Mouse (Mus musculus): ENCODE measurements around the gene Rpn1. TPM values are rescaled to one million over a fixed set of nuclear protein-coding genes. Genes with fewer than 3 reads are reported as not detected.

The Rpn1 gene
- polyA plus RNA-seq, 1 experiment from 2014 or later: 290 TPM

DNA sequence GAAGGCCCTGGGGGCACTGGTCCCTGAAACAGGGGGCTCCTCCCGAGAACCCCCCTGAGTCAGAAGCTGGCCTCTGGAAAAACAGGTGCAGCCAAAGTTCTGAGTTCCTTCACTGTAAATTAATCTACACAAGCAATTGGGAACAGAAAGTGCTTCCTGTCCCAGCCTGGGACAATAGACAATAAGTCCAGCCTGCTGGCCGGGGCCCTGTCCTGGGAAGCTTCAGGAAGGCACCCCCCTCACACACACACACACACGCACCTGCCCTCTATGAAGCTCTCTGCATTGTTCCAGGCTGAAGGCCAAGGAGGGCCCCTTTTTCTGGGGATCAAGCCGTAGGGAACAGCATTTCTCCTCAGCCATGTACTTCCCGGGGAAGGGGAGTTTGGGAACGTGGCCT lies 49.6 kb downstream of the Rpn1 start:
- no peaks in the 10 kb centered on the region for H3K27me3 ChIP-seq (ENCODE audit: control insufficient read depth, insufficient read depth, low read length)
- H3K9me3 ChIP-seq (ENCODE audit: control insufficient read depth, low read length): no peaks in the 10 kb centered on the region
- no peak overlapping the region for H3K9ac ChIP-seq (replicated peaks; ENCODE audit: low read length)
- no peak overlapping the region for H3K4me3 ChIP-seq (replicated peaks; ENCODE audit: low read depth, low read length)
- H3K4me2 ChIP-seq (ENCODE audit: low read length): no peak overlapping the region
- H3K36me3 ChIP-seq (ENCODE audit: control insufficient read depth, insufficient read depth, low read length): no peaks in the 10 kb centered on the region
- H3K27ac ChIP-seq (replicated peaks; ENCODE audit: low read depth, low read length): no peak overlapping the region
- DNase-seq: no peak
- WGBS: 61% methylated on average over 6 of the region's 6 CpGs
- peaks cover 27% of the 10 kb centered on the region; the same call in 1 of the 2 replicates for H3K4me1 ChIP-seq (ENCODE audit: control insufficient read depth, insufficient read depth, low read length)
- no peak for ATAC-seq (ENCODE audit: low FRiP score, low TSS enrichment)

DNA sequence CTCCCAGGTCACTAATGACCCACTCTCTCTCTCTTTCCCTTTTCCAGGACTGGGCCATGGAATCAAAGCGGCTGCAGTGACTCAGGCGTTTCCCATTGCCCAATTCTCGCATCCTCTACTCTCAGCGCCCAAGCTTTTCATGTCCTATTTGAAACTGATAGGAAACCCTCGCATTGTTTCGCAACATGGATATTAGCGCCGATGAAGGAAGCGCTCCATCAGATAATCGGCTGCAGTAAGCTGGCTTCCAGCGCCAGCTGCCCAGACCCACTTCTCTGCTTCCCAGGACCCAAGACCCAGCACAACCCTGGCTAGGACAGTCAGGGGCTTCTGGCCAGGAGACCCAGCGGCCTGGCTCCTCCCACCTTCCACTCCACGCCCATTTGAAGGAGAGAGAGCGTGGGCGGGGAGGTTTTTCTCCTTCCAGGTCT lies 51.9 kb downstream of the Rpn1 start:
- DNase-seq (peak; percentile 53), ATAC-seq (ENCODE audit: low FRiP score, low TSS enrichment) (no peak)
- Histone ChIP-seq H3K36me3 (ENCODE audit: control insufficient read depth, insufficient read depth, low read length) (no peaks in the 10 kb centered on the region), H3K9ac (replicated peaks; ENCODE audit: low read length) (peak overlapping the region; percentile 34; the same call in 1 of the 2 replicates), H3K4me2 (ENCODE audit: low read length) (peak overlapping the region; percentile 42), H3K4me1 (ENCODE audit: control insufficient read depth, insufficient read depth, low read length) (peaks cover 26% of the 10 kb centered on the region; the same call in 1 of the 2 replicates), H3K4me3 (replicated peaks; ENCODE audit: low read depth, low read length) (peak overlapping the region; percentile 8; the same call in 1 of the 2 replicates), H3K9me3 (ENCODE audit: control insufficient read depth, low read length) (no peaks in the 10 kb centered on the region), H3K27ac (replicated peaks; ENCODE audit: low read depth, low read length) (no peak overlapping the region), H3K27me3 (ENCODE audit: control insufficient read depth, insufficient read depth, low read length) (no peaks in the 10 kb centered on the region)
- 24% methylated on average over 15 of the region's 15 CpGs for WGBS

DNA sequence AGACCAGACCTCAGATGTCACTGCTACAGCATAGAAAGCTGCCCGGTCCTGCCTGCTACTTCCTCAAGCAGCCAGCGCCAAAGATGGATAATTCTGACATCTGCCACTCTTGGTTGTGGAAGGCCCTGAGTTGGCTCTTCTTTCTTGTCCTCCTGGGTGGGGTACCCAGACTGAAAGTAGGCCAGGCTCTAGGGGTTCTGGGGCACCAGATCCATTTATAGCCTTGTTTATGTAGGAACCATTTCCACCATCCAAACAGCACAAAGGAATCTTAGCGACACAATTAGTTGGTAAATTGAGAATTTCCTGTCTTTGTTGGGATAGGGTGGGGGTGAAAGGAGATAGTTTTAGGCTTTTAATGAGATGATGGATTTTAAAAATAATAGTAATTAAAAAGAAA lies 54.2 kb downstream of the Rpn1 start:
- H3K9ac ChIP-seq (replicated peaks; ENCODE audit: low read length): no peak overlapping the region
- no peak overlapping the region for H3K4me3 ChIP-seq (replicated peaks; ENCODE audit: low read depth, low read length)
- peaks cover 13% of the 10 kb centered on the region; the same call in 1 of the 2 replicates for H3K4me1 ChIP-seq (ENCODE audit: control insufficient read depth, insufficient read depth, low read length)
- no peaks in the 10 kb centered on the region for H3K27me3 ChIP-seq (ENCODE audit: control insufficient read depth, insufficient read depth, low read length)
- H3K9me3 ChIP-seq (ENCODE audit: control insufficient read depth, low read length): no peaks in the 10 kb centered on the region
- 89% methylated on average over 3 of the region's 3 CpGs for WGBS
- DNase-seq: no peak
- H3K4me2 ChIP-seq (ENCODE audit: low read length): no peak overlapping the region
- no peak overlapping the region for H3K27ac ChIP-seq (replicated peaks; ENCODE audit: low read depth, low read length)
- no peaks in the 10 kb centered on the region for H3K36me3 ChIP-seq (ENCODE audit: control insufficient read depth, insufficient read depth, low read length)
- ATAC-seq (ENCODE audit: low FRiP score, low TSS enrichment): no peak

DNA sequence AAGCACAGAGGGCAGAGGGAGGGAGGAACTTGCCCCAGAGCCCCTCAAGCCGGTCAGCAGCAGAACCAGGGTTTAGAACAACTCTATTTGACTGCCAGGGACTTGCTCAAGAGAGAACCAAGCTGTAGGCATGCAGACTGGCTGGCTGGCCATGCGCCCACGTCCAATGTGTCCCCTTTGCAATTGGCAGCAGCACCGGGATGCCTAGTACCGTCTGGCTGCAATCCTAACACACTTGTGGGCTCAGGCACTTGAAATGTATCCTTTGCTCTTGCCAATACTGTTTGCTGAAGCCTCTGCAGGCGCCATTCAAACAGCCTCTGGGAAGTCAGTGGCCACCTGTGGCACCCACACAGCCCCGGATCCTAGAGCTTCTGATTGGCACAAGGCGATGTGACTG lies 56.0 kb downstream of the Rpn1 start:
- peak; percentile 52 for DNase-seq
- Histone ChIP-seq H3K9me3 (ENCODE audit: control insufficient read depth, low read length) (no peaks in the 10 kb centered on the region), H3K27me3 (ENCODE audit: control insufficient read depth, insufficient read depth, low read length) (no peaks in the 10 kb centered on the region), H3K4me1 (ENCODE audit: control insufficient read depth, insufficient read depth, low read length) (peaks cover 13% of the 10 kb centered on the region; the same call in 1 of the 2 replicates), H3K27ac (replicated peaks; ENCODE audit: low read depth, low read length) (no peak overlapping the region), H3K9ac (replicated peaks; ENCODE audit: low read length) (no peak overlapping the region), H3K36me3 (ENCODE audit: control insufficient read depth, insufficient read depth, low read length) (no peaks in the 10 kb centered on the region), H3K4me3 (replicated peaks; ENCODE audit: low read depth, low read length) (no peak overlapping the region), H3K4me2 (ENCODE audit: low read length) (no peak overlapping the region)
- 73% methylated on average over 8 of the region's 8 CpGs for WGBS
- ATAC-seq (ENCODE audit: low FRiP score, low TSS enrichment): no peak

DNA sequence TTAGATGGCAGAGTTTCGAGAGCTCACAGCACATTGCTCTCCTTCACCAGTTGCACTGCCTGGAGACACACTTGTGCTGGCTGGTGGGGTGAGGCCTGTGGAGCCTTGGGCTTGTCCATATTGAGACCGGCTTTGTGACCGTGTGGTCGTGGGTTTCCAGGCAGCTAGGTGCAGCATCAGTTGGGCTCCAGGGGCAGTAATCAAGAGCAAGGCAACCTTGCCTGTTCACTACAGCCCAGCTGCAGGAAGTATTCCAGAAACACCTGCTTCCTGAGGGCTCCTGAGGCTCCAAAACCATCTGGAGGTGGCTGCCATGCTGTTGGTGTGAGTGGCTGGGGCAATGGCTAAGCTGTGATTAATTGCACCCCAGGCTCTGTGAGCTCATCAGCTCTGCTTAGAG lies 61.5 kb downstream of the Rpn1 start:
- no peak overlapping the region for H3K27ac ChIP-seq (replicated peaks; ENCODE audit: low read depth, low read length)
- WGBS: 82% methylated on average over 4 of the region's 4 CpGs
- ATAC-seq (ENCODE audit: low FRiP score, low TSS enrichment): no peak
- no peaks in the 10 kb centered on the region for H3K27me3 ChIP-seq (ENCODE audit: control insufficient read depth, insufficient read depth, low read length)
- no peaks in the 10 kb centered on the region for H3K36me3 ChIP-seq (ENCODE audit: control insufficient read depth, insufficient read depth, low read length)
- H3K9me3 ChIP-seq (ENCODE audit: control insufficient read depth, low read length): no peaks in the 10 kb centered on the region
- H3K4me1 ChIP-seq (ENCODE audit: control insufficient read depth, insufficient read depth, low read length): no peaks in the 10 kb centered on the region
- H3K4me2 ChIP-seq (ENCODE audit: low read length): no peak overlapping the region
- no peak for DNase-seq
- H3K4me3 ChIP-seq (replicated peaks; ENCODE audit: low read depth, low read length): no peak overlapping the region
- H3K9ac ChIP-seq (replicated peaks; ENCODE audit: low read length): no peak overlapping the region

DNA sequence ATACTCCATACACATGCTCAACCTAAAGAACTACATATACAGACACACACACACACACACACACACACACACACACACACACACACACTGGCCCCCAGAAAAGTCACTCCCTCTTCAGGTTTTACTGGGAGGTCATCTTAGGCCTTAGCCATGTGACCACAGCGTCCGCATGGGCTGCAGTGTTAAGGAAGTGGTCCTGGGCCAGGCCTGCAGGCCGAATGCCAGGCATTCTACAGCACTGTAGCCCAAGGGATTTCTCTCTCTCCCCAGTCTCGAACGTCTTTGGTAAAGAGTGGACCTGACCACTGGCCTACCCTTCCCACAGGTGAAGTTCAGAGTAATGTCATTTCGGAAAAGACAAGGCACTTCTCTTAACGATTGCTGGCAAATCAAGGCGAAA lies 62.3 kb downstream of the Rpn1 start:
- H3K36me3 ChIP-seq (ENCODE audit: control insufficient read depth, insufficient read depth, low read length): no peaks in the 10 kb centered on the region
- no peak for DNase-seq
- 86% methylated on average over 8 of the region's 8 CpGs for WGBS
- H3K27ac ChIP-seq (replicated peaks; ENCODE audit: low read depth, low read length): no peak overlapping the region
- ATAC-seq (ENCODE audit: low FRiP score, low TSS enrichment): no peak
- no peaks in the 10 kb centered on the region for H3K9me3 ChIP-seq (ENCODE audit: control insufficient read depth, low read length)
- no peak overlapping the region for H3K4me3 ChIP-seq (replicated peaks; ENCODE audit: low read depth, low read length)
- no peaks in the 10 kb centered on the region for H3K27me3 ChIP-seq (ENCODE audit: control insufficient read depth, insufficient read depth, low read length)
- H3K9ac ChIP-seq (replicated peaks; ENCODE audit: low read length): no peak overlapping the region
- H3K4me2 ChIP-seq (ENCODE audit: low read length): no peak overlapping the region
- no peaks in the 10 kb centered on the region for H3K4me1 ChIP-seq (ENCODE audit: control insufficient read depth, insufficient read depth, low read length)

DNA sequence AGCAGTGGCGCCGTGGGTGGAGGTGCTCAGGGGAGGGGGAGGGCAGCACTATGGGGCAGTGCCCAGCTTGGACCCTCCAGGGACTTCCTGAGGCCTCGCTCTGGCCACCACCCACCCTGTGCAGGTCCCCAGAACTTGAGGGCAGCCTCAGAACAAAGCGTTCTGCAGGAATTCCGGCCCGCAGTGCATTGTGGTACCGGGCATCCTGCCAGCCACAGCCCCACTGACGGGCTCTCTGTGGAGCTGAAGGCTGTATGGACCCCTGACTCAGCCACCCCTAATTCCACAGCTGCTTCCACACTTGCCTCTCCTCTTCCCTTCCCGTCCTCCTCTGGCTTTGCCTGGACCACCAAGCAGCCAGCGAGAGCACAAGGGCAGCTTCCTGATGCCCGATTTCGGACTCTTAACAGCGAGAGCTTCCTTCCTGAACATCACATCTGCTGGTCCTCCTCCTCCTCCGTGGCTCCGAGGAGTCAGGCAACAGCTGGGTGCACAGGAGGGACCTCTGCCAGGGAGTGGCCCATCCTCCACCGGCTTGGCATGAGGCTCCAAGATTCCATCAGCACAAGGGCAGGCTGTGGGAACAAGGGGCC lies 63.2 kb downstream of the Rpn1 start:
- no peak overlapping the region for H3K4me2 ChIP-seq (ENCODE audit: low read length)
- 78% methylated on average over 16 of the region's 16 CpGs for WGBS

DNA sequence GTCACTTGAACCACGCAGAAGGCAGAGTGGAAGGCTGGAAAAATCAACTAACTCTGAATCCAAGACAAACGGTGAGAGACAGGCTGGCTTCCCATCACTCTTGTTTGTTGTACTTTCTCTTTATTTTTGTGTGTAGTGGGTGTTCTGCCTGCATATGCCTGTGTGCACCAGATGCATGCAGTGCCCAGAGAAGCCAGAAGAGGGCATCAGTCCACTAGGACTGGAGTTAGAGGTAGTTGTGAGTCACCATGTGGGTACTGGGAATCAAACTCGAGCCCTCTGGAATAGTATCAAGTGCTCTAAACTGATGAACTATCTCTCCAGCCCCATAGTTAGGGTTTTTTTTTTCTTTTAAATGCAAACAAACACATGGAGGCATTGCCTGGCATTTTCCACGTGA lies 67.1 kb downstream of the Rpn1 start:
- Histone ChIP-seq H3K4me1 (ENCODE audit: control insufficient read depth, insufficient read depth, low read length) (no peaks in the 10 kb centered on the region), H3K9me3 (ENCODE audit: control insufficient read depth, low read length) (no peaks in the 10 kb centered on the region), H3K4me2 (ENCODE audit: low read length) (no peak overlapping the region), H3K27ac (replicated peaks; ENCODE audit: low read depth, low read length) (no peak overlapping the region), H3K9ac (replicated peaks; ENCODE audit: low read length) (no peak overlapping the region), H3K36me3 (ENCODE audit: control insufficient read depth, insufficient read depth, low read length) (no peaks in the 10 kb centered on the region), H3K27me3 (ENCODE audit: control insufficient read depth, insufficient read depth, low read length) (no peaks in the 10 kb centered on the region), H3K4me3 (replicated peaks; ENCODE audit: low read depth, low read length) (no peak overlapping the region)
- DNase-seq (no peak), ATAC-seq (ENCODE audit: low FRiP score, low TSS enrichment) (no peak)
- 78% methylated on average over 4 of the region's 4 CpGs for WGBS

More for the DNA sequence above, 63.2 kb downstream of the Rpn1 start:
- Histone ChIP-seq H3K27ac (replicated peaks; ENCODE audit: low read depth, low read length) (no peak overlapping the region), H3K9me3 (ENCODE audit: control insufficient read depth, low read length) (no peaks in the 10 kb centered on the region), H3K27me3 (ENCODE audit: control insufficient read depth, insufficient read depth, low read length) (no peaks in the 10 kb centered on the region), H3K9ac (replicated peaks; ENCODE audit: low read length) (no peak overlapping the region), H3K4me1 (ENCODE audit: control insufficient read depth, insufficient read depth, low read length) (no peaks in the 10 kb centered on the region), H3K4me3 (replicated peaks; ENCODE audit: low read depth, low read length) (no peak overlapping the region), H3K36me3 (ENCODE audit: control insufficient read depth, insufficient read depth, low read length) (no peaks in the 10 kb centered on the region)
- no peak for ATAC-seq (ENCODE audit: low FRiP score, low TSS enrichment)
- DNase-seq: no peak

DNA sequence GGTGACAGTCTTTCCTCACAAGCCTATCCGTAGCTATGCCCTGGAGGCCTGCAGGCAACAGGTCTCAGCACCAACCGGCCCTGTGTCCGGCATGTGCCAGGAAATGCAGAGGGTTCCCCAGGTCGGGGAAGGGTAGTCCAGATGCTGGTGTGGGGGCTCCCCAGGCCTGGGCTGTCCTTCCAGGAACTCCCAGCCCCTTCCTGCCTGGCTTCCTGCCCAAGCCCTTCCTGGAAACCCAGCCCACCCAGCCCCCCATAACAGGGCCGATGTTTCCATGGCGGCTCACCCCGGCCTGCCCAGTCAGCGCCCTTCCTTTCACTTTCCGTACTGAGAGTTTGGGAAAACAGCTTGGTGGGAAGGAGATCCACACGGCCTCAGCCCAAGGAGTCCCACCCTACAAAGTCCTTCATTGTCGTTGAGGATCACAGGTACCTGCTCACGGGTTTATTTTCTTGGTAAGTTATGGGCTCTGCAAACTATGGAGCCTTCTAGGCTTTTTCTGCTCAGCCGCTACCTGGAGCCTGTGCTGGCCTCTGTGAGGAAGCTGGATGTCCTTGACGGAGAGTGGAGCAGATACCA lies 67.9 kb downstream of the Rpn1 start:
- DNase-seq: no peak
- no peak overlapping the region for H3K4me2 ChIP-seq (ENCODE audit: low read length)
- H3K9me3 ChIP-seq (ENCODE audit: control insufficient read depth, low read length): no peaks in the 10 kb centered on the region
- H3K27ac ChIP-seq (replicated peaks; ENCODE audit: low read depth, low read length): no peak overlapping the region
- no peak overlapping the region for H3K9ac ChIP-seq (replicated peaks; ENCODE audit: low read length)
- 88% methylated on average over 14 of the region's 14 CpGs for WGBS
- ATAC-seq (ENCODE audit: low FRiP score, low TSS enrichment): no peak
- H3K4me3 ChIP-seq (replicated peaks; ENCODE audit: low read depth, low read length): no peak overlapping the region
- H3K36me3 ChIP-seq (ENCODE audit: control insufficient read depth, insufficient read depth, low read length): no peaks in the 10 kb centered on the region
- H3K27me3 ChIP-seq (ENCODE audit: control insufficient read depth, insufficient read depth, low read length): no peaks in the 10 kb centered on the region
- no peaks in the 10 kb centered on the region for H3K4me1 ChIP-seq (ENCODE audit: control insufficient read depth, insufficient read depth, low read length)
